Mouse (Mus musculus) heart, postnatal 25 days (tissue): Measurements from ENCODE around the gene Ttll10. TPM values are rescaled to one million over a fixed set of nuclear protein-coding genes. Genes with fewer than 3 reads are reported as not detected.

ENCODE experiments used
- DNase-seq: peaks from one replicate; pipeline ENCODE4 v3.0.0; 2022; ENCODE audit warnings: low spot score
- intact Hi-C: fragments of 180-260 bp; cut with DNase I; formaldehyde crosslinking; loops from one replicate; pipeline ENCODE4 v1.15.1; 2025
- total RNA-seq, 2 experiments: library from RNA; stranded (reverse); gene quantifications; 2 replicates each; pipeline ENCODE4 v1.2.3; 2021

Ttll10 gene
- total RNA-seq, 2 experiments from 2014 or later: not detected

DNA sequence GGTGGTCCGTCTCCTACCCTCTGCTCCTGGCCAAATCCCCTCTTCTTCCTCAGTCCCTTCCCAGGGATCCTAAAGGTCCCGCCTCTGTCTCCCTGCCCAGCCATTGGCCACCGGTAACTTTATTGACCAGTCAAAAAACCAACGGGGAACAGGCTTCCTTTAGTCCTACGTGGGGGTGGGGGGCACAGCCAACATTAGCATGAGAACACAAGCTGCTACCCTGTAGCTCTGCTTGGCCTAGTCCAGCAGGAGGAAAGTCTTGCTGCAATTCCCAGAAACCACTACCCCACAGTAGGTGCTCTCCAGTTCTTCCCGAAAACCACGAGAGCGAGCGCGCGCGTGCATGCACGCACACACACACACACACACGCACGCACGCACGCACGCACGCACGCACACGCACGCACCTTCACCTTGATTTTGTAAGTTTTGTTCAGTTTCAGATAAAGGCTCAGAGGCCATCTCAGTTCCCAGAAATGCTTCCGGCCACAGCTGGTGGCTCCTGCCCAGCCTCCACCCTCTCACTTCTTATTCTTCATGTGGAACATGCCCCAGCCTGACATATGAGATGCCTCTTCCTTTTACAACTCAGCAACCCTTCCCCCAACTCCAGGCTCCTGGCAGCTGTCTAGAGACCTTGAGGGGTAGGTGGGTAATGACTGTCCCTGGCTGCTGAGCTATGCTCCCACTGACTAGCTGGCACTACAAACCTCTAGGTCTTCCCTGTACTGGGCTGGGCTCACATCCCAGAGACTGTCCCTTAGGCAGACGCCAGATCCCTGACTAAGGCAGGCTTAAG lies 27.4 kb downstream of the Ttll10 start:
- DNase-seq: peak; percentile 77
- intact Hi-C loops: loop anchor here (2.0 kb wide), 1 partner anchor 77 kb away; the partner anchor contains the start of gene 9430015G10Rik

GRCm38 (mm10) chr4:156031255-156031592 lies 28.0 kb downstream of the Ttll10 start:
- intact Hi-C loops: no loop called here
- no peak for DNase-seq

GRCm38 (mm10) chr4:156030651-156031118 lies 28.5 kb downstream of the Ttll10 start:
- intact Hi-C loops: no loop called here
- DNase-seq: no peak

GRCm38 (mm10) chr4:156028580-156028979 lies 30.6 kb downstream of the Ttll10 start:
- DNase-seq: no peak
- intact Hi-C loops: loop anchor here (5.0 kb wide), 1 partner anchor 66 kb away; the partner anchor contains the start of gene C1qtnf12

DNA sequence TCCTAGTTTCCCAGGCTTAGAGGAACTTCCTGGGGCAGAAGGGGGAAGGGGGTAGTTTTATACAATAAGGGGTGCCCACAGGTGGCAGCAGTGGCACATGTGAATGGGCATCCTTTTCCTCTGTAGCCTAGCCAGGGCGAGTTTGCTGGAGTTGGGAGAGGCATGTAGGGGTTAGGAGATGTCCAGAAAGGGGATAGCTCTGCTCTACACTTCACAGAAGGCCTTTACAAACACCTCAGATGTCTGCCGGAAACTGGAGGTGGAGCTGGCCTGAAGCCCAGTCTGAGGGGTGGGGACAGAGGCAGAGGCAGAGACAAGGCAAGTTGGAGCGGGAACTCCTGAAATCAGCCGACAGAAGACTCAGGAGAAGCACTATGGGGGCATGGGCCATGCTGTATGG lies 33.2 kb downstream of the Ttll10 start, which contains the start of gene Tnfrsf18:
Gene Tnfrsf18, plus strand, starts transcription at position 152 of the 400 bp plus-strand sequence.
- intact Hi-C loops: loop anchor here (5.0 kb wide), 1 partner anchor 64 kb away; the partner anchor contains the start of gene C1qtnf12
- no peak for DNase-seq

- intact Hi-C loops: no loop called here
- DNase-seq: no peak
These were observed 35.0 kb downstream of the Ttll10 start for GRCm38 (mm10) chr4:156024184-156024583.

GRCm38 (mm10) chr4:156023520-156023919 lies 35.7 kb downstream of the Ttll10 start:
- DNase-seq: no peak
- intact Hi-C loops: no loop called here

DNA sequence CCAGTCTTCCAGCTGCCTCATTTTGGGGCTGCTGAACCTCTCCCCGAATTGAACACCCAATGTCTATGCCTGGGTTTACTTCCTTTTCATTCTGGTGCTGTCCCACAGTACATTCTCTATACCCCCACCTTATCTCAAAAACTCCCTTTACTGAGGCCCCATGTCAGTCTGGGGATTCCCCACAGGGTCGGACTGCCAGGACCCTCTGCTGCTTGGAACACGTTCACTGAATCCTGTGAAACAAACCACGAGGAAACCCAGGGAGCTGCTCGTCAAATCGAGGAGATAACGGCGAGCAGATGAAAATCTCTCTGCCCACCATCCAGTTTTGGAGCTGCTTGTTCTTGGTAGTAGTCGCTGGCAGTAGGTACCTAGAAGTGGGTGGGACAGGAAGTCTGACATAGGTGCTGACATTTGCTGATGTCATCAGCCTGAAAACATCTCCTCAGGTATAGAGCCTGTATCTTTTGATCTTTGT lies 37.2 kb downstream of the Ttll10 start:
- intact Hi-C loops: no loop called here
- DNase-seq: no peak

- DNase-seq: no peak
- intact Hi-C loops: no loop called here
These were observed 37.8 kb downstream of the Ttll10 start for GRCm38 (mm10) chr4:156021381-156021780.

DNA sequence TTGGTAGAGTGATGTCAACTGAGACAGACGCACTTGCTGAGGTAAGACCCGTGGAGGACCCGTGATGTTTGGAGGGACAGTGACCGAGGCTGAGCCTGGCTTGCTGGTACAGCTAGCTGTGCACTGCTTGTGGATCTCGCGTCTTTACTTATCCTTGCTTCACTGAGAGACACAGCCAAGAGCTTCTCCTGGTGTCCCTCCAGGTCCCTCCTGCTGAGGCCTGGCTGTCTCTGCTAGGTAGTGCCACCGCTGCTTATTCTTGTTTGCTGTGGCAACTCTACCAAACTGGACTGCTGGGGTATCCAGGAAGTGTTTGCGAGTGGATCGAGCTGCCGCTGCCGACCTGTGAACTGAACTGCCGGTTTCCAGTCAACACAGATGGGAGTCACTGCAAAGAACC lies 39.4 kb downstream of the Ttll10 start:
- DNase-seq: no peak
- intact Hi-C loops: no loop called here

- intact Hi-C loops: no loop called here
- DNase-seq: no peak
These were observed 44.8 kb downstream of the Ttll10 start for GRCm38 (mm10) chr4:156014436-156014835.

GRCm38 (mm10) chr4:156013637-156014036 lies 45.6 kb downstream of the Ttll10 start, which contains the start of gene Tnfrsf4:
Gene Tnfrsf4, plus strand, starts transcription at chr4:156013843.
- DNase-seq: no peak
- intact Hi-C loops: no loop called here

DNA sequence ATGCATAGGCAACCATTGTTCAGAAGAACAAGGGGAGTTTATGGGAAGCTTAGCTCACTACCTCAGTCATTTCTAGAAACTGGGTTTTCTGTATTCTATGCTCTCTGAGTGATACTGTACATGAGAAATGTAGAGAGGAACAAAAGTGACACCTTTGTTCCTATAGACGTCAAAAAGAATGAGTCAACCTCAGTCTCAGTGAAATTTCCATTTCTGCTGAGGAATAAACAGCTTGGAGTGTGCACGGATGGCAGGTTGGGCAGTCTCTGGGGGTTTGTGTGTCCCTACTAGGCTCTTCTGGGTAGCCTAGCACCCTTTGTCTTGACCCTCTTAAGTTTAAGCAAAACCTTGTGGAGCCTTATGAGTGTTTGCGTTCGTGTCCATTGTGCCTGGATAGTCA lies 50.8 kb downstream of the Ttll10 start:
- intact Hi-C loops: no loop called here
- no peak for DNase-seq

DNA sequence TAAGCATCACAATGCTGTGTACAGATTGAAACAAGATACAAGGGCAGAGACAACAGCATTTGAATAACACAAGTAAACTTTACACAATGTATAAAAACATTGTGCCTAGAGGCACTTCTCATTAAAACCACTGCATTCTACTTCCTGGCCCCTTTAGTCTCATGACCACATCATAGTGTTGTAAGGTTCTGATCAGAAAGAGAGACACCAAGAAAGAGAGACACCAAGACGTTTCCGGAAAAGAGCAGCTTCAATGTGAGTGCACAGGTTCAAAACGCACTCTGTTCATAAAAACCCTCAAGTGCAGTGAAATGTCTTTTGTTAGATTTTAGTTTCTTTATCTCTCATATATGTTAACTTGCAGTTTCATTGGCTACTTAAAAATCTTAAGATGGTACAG lies 55.1 kb downstream of the Ttll10 start:
- intact Hi-C loops: no loop called here
- no peak for DNase-seq

DNA sequence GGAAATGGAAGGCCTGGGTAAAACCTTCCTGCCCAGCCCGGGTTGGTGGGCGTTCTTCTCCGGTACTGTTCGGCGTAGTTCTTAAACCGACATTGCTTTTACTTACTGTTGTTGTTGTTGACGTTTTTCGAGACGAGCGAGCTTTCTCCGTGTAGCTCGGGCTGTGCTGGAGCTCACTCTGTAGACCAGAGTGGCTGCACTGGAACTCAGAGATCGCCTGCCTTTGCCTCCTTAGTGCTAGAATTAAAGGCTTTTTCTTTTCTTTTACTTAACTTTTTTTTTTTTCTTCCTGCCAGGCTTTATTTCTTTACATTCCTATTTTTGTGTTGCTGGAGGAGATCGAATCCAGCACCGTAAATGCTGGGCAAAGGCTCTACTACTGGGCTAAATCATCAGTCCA lies 65.6 kb downstream of the Ttll10 start:
- intact Hi-C loops: no loop called here
- no peak for DNase-seq

DNA sequence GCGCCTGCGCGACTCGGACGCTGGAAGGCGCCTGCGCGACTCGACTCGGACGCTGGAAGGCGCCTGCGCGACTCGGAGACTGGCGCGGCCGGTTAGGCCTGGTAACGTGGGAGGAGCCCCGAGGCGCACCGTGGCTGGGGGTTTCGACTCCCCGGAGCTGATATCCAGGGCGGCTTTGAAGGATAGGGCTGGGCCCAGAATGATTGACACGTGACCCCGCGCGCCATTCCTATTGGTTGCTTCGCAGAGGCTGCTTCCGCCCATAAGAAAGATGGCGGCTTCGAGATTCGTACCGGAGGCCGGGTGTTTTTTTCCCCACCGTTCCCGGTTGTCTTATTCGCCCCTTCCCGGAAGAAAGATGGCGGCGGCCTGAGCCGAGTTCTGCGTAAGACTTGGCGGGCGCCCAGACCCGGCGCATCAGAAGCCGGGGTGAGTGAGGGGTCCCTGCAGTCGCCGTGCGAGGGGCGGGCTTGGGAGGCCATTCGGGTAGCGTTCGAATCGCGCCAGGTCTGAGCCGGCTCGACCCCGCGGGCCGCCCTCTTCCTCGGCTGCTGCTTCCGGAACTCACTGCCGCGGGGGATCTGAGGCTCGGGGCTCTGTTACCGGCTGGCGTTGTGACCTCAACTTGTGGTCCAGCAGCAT lies 66.2 kb downstream of the Ttll10 start:
- intact Hi-C loops: no loop called here
- peak; percentile 93 for DNase-seq

GRCm38 (mm10) chr4:155992241-155992905 lies 66.8 kb downstream of the Ttll10 start, which contains the start of the genes B3galt6 and Sdf4:
Gene B3galt6, minus strand, starts transcription at chr4:155992649.
Gene Sdf4, plus strand, starts transcription at chr4:155992872.
- DNase-seq: no peak
- intact Hi-C loops: no loop called here

GRCm38 (mm10) chr4:155991908-155992230 lies 67.3 kb downstream of the Ttll10 start:
- intact Hi-C loops: no loop called here
- DNase-seq: no peak

GRCm38 (mm10) chr4:155991211-155991907 lies 67.9 kb downstream of the Ttll10 start:
- intact Hi-C loops: no loop called here
- no peak for DNase-seq
